Mouse (Mus musculus) kidney, embryonic 14.5 days (tissue): ENCODE results near the gene Dnah8. TPM values are rescaled to one million over a fixed set of nuclear protein-coding genes. Genes with fewer than 3 reads are reported as not detected.

ENCODE experiments used
- ATAC-seq: fragments of 200-750 bp; cut with Nextera tagmentation; 2 replicates; pipeline ENCODE4 v1.8.0; 2017; ENCODE audit warnings: moderate number of reproducible peaks, mild to moderate bottlenecking, moderate TSS enrichment, moderate library complexity; ENCODE audit not compliant: low FRiP score, low TSS enrichment
- H3K27ac ChIP-seq: fragments of 300-500 bp; sonication (generic); 2 replicates; pipeline ENCODE4 v1.5.1; 2014; ENCODE audit warnings: low read depth, mild to moderate bottlenecking, low read length, moderate library complexity, mixed read lengths
- H3K27me3 ChIP-seq: fragments of 300-500 bp; sonication (generic); 2 replicates; pipeline ENCODE4 v1.6.1; 2014; ENCODE audit warnings: mild to moderate bottlenecking, low read length; ENCODE audit not compliant: control insufficient read depth, insufficient read depth
- H3K36me3 ChIP-seq: fragments of 300-500 bp; sonication (generic); 2 replicates; pipeline ENCODE4 v1.6.1; 2014; ENCODE audit warnings: low read length, mixed read lengths; ENCODE audit not compliant: control insufficient read depth, insufficient read depth
- H3K4me1 ChIP-seq: fragments of 300-500 bp; sonication (generic); 2 replicates; pipeline ENCODE4 v1.6.1; 2014; ENCODE audit warnings: low read length, mixed read lengths; ENCODE audit not compliant: control insufficient read depth, insufficient read depth
- H3K4me2 ChIP-seq: fragments of 300-500 bp; sonication (generic); replicated peaks from 2 replicates; pipeline ENCODE4 v1.6.1; 2014; ENCODE audit warnings: low read depth, mild to moderate bottlenecking, low read length
- H3K4me3 ChIP-seq: fragments of 300-500 bp; sonication (generic); 2 replicates; pipeline ENCODE4 v1.5.1; 2014; ENCODE audit warnings: mild to moderate bottlenecking, low read length
- H3K9ac ChIP-seq: fragments of 300-500 bp; sonication (generic); 2 replicates; pipeline ENCODE4 v1.6.1; 2014; ENCODE audit warnings: low read depth, mild to moderate bottlenecking, low read length, moderate library complexity
- H3K9me3 ChIP-seq: fragments of 300-500 bp; sonication (generic); 2 replicates; pipeline ENCODE4 v1.6.1; 2016; ENCODE audit warnings: low read length; ENCODE audit not compliant: control insufficient read depth
- WGBS: fragments of 180-500 bp; shearing (Covaris S2); extraction: QIAGEN DNeasy Blood & Tissue Kit; methylation state at CpG from one replicate; pipeline ENCODE4 v1.1.7; 2014; 5-methylcytosine and 5-hydroxymethylcytosine counted together
- polyA plus RNA-seq: library from polyadenylated mRNA; unstranded; fragments of >200 nt; fragmentation: Nextera tagmentation; extraction: Ambion mirVana; gene quantifications from 2 replicates; pipeline ENCODE4 v1.2.1, GENCODE M21; 2014

The Dnah8 gene
- polyA plus RNA-seq, 1 experiment from 2014 or later: 0.61 TPM

GRCm38 (mm10) chr17:30883534-30883933 is 259.4 kb downstream of the Dnah8 start:
- no peak for ATAC-seq

GRCm38 (mm10) chr17:30892086-30892485 is 267.9 kb downstream of the Dnah8 start:
- Histone ChIP-seq H3K4me2 (no peak overlapping the region), H3K9me3 (no peaks in the 10 kb centered on the region), H3K36me3 (no peaks in the 10 kb centered on the region), H3K4me3 (no peak overlapping the region), H3K9ac (no peak overlapping the region), H3K27me3 (no peaks in the 10 kb centered on the region), H3K27ac (no peak overlapping the region), H3K4me1 (no peaks in the 10 kb centered on the region)
- 16% methylated on average over 1 of the region's 1 CpGs for WGBS
- no peak for ATAC-seq

More at GRCm38 (mm10) chr17:30883534-30883933, 259.4 kb downstream of the Dnah8 start:
- no peaks in the 10 kb centered on the region for H3K4me1 ChIP-seq
- H3K4me3 ChIP-seq: no peak overlapping the region
- H3K27ac ChIP-seq: no peak overlapping the region
- no peak overlapping the region for H3K4me2 ChIP-seq
- H3K27me3 ChIP-seq: peaks cover 4% of the 10 kb centered on the region; the same call in 1 of the 2 replicates
- H3K9ac ChIP-seq: no peak overlapping the region
- no peaks in the 10 kb centered on the region; the same call in 1 of the 2 replicates for H3K9me3 ChIP-seq
- H3K36me3 ChIP-seq: no peaks in the 10 kb centered on the region
- 54% methylated on average over 8 of the region's 8 CpGs for WGBS

- Histone ChIP-seq H3K4me2 (no peak overlapping the region), H3K27me3 (no peaks in the 10 kb centered on the region), H3K36me3 (no peaks in the 10 kb centered on the region), H3K27ac (no peak overlapping the region), H3K9me3 (no peaks in the 10 kb centered on the region), H3K4me3 (no peak overlapping the region), H3K9ac (no peak overlapping the region), H3K4me1 (no peaks in the 10 kb centered on the region)
- no peak for ATAC-seq
- WGBS: 49% methylated on average over 2 of the region's 2 CpGs
Observed at GRCm38 (mm10) chr17:30892730-30893129, 268.6 kb downstream of the Dnah8 start.

GRCm38 (mm10) chr17:30897075-30897474 is 272.9 kb downstream of the Dnah8 start:
- Histone ChIP-seq H3K27me3 (peaks cover 25% of the 10 kb centered on the region), H3K27ac (no peak overlapping the region), H3K4me1 (0 out of 2 replicates have a peak, but pooled peaks cover 3% of the 10 kb centered on the region), H3K4me3 (no peak overlapping the region), H3K4me2 (no peak overlapping the region), H3K36me3 (no peaks in the 10 kb centered on the region), H3K9ac (no peak overlapping the region), H3K9me3 (no peaks in the 10 kb centered on the region)
- no peak for ATAC-seq
- 19% methylated on average over 2 of the region's 2 CpGs for WGBS

- WGBS: under 1% methylated on average over 33 of the region's 37 CpGs
- no peaks in the 10 kb centered on the region for H3K36me3 ChIP-seq
- ATAC-seq: no peak
- no peaks in the 10 kb centered on the region for H3K9me3 ChIP-seq
- H3K4me2 ChIP-seq: peak within 1 kb of the TSS; percentile 86
- H3K4me3 ChIP-seq: peak within 1 kb of the TSS; percentile 46
- H3K27ac ChIP-seq: no peak within 1 kb of the TSS
- 0 out of 2 replicates have a peak, but pooled peaks cover 3% of the 10 kb centered on the region for H3K4me1 ChIP-seq
- H3K27me3 ChIP-seq: peaks cover 32% of the 10 kb centered on the region
- H3K9ac ChIP-seq: peak within 1 kb of the TSS; percentile 48
Observed at GRCm38 (mm10) chr17:30901627-30902026, 277.5 kb downstream of the Dnah8 start, which contains the start of gene Glp1r. TSS of gene Glp1r (plus strand) at chr17:30901817.

- no peak for ATAC-seq
- Histone ChIP-seq H3K9me3 (no peaks in the 10 kb centered on the region), H3K4me1 (0 out of 2 replicates have a peak, but pooled peaks cover 3% of the 10 kb centered on the region), H3K9ac (no peak overlapping the region), H3K4me3 (no peak overlapping the region), H3K27ac (no peak overlapping the region), H3K36me3 (no peaks in the 10 kb centered on the region), H3K4me2 (no peak overlapping the region), H3K27me3 (peaks cover 33% of the 10 kb centered on the region)
- WGBS: 72% methylated on average over 2 of the region's 2 CpGs
Observed at GRCm38 (mm10) chr17:30904096-30904495, 279.9 kb downstream of the Dnah8 start.

- ATAC-seq: no peak
- peaks cover 10% of the 10 kb centered on the region for H3K27me3 ChIP-seq
- H3K4me3 ChIP-seq: no peak overlapping the region
- H3K4me1 ChIP-seq: no peaks in the 10 kb centered on the region
- 68% methylated on average over 4 of the region's 4 CpGs for WGBS
- no peaks in the 10 kb centered on the region for H3K36me3 ChIP-seq
- H3K27ac ChIP-seq: no peak overlapping the region
- no peak overlapping the region for H3K9ac ChIP-seq
- no peaks in the 10 kb centered on the region for H3K9me3 ChIP-seq
- no peak overlapping the region for H3K4me2 ChIP-seq
Observed at GRCm38 (mm10) chr17:30907577-30907976, 283.4 kb downstream of the Dnah8 start.

GRCm38 (mm10) chr17:30910866-30911731 is 286.9 kb downstream of the Dnah8 start:
- Histone ChIP-seq H3K9me3 (no peaks in the 10 kb centered on the region), H3K4me3 (no peak overlapping the region), H3K4me1 (no peaks in the 10 kb centered on the region), H3K36me3 (no peaks in the 10 kb centered on the region), H3K9ac (no peak overlapping the region), H3K27ac (no peak overlapping the region), H3K4me2 (no peak overlapping the region), H3K27me3 (peaks cover 9% of the 10 kb centered on the region)
- 39% methylated on average over 27 of the region's 27 CpGs for WGBS
- no peak for ATAC-seq

GRCm38 (mm10) chr17:30911732-30912088 is 287.6 kb downstream of the Dnah8 start:
- Histone ChIP-seq H3K4me1 (no peaks in the 10 kb centered on the region), H3K27ac (no peak overlapping the region), H3K36me3 (no peaks in the 10 kb centered on the region), H3K4me3 (no peak overlapping the region), H3K27me3 (peaks cover 9% of the 10 kb centered on the region), H3K4me2 (no peak overlapping the region), H3K9ac (no peak overlapping the region), H3K9me3 (no peaks in the 10 kb centered on the region)
- ATAC-seq: no peak
- 15% methylated on average over 8 of the region's 8 CpGs for WGBS
